Mouse (Mus musculus): ENCODE data around the gene Nrf1.

Gene Nrf1

DNA sequence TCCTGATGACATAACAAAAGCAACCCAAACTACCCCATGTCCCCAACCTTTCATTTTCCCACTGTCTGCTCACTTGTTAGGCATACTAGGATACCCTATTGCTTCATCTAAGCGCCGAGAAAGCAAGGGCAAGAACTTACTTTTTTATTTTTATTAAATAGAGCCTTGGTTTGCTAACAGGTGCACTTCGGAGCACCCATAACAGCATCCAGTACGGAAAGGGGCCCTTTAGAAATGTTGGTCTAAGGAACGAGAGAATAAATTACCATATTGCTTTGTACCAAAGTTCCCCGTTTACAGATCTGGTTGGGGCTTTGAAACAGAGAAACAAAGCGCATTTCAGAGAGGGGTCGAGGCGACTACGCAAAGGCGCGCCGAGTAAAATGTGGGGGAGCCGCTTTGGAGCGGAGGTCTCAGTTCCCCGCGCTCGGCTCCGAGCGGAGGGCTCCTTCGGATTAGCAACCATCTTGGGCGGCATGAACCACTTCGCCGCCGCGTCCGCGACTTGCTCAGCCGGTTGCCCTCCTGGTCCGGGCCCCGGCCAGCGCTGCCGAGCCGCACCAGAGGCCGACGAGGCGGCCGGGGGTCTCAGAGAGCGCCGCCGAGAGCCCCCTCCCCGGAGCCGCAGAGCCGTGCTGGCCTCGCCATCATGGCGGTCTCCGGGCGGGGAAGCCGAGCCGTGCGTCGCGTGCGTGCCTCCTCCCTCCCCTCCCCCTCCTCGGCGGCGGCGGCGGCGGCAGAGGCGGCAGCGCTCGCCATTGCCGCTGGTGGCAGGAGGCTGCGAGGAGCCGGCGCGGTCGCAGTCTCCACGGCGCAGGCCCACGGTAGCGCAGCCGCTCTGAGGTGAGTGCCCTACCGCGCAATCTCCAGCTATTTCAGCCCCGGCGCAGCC, at the start of gene Nrf1:
TSS of gene Nrf1 (plus strand) at position 718 of the 892 bp plus-strand sequence.
- peak; percentile 94 for DNase-seq

DNA sequence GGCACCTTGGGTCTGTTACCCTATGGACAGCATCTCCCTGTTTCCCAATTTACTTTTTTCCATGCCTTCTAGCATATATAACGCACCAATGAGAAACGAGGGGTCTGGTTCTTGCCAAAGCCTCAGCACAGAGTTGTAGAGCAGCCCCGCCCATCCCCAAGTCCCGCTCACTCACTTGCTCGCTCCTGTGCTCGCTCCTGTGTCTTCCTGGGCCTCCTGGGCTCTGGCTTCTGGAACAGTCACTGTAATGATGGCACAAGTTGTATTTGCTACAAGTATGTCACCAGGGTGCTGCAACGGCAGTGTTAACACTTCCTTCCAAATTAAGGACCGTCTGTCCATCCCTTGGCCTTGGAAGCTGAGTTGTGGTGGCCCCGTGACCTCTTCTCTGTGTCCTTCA, 49.6 kb upstream of the Nrf1 start:
- DNase-seq: no peak

DNA sequence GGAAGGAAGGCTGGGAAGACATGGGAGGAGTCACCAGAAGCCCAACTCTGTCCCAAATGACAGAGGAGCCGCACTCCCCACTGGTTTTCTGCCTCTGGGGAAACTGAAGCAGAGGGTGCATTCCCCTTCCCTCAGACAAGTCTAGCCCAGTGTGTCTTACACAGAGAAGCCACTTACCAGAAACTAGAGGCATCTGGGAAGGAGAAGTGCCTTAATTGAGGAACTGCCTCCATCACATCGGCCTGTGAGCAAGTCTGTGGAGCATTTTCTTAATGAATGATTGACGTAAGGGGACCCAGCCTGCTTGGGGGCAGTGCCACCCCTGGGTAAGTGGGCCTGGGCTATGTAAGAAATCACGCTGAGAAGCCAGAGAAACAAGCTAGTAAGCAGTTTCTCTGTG, 49.0 kb upstream of the Nrf1 start:
- DNase-seq: no peak

DNA sequence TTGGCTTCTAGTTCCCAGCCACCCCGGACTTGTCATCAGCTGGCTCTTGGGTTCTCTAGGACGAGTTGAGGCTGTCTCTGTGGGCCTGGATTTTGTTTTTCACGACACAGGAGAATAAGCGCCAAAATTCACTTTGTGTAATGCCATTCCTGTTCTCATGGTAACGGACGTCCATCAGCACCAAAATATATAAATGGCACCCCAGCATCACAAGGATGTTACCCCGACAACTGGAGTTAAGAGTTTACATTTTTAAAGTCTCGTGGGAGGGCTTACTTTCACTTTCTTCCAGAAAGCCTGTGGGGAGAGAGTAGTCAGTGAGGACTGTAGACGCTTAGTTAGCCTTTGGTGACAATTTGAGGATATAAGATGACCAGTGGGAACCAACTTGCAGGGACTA, 45.2 kb upstream of the Nrf1 start:
- DNase-seq: no peak

DNA sequence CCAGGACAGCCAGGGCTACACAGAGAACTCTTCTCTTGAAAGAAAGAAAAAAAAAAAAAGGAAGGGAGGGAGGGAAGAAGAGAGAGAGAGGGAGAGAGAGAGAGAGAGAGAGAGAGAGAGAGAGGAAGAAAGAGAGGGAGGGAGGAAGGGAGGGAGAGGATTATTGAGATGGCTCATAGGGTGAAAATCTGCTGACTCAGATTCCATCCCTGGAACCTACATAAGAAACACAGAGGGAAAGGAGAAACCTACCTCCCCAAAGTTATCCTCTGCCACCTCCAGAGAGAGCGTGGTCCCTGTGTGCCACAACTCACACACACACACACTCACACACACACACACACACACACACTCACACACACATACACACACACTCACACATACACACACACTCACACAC, 41.9 kb upstream of the Nrf1 start:
- DNase-seq: no peak

DNA sequence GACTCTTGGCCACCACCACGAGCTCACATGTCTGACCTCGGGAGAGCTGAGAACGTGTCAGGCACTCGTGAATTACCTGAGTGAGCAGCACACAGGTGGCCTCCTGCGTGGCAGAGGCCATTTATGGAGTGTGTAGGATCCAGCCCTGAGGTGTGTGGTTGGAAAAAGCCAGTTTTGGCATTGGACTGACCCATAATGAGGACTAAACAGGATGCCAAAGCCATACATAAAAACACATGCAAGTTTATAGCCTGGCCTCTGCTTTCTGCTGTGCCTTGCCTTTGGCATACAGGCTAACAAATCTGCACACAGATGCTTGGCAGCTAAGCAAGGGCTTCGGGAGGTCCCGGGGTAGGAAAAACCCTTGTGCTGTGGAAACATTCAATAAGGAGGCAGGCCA, 38.6 kb upstream of the Nrf1 start:
- no peak for DNase-seq

DNA sequence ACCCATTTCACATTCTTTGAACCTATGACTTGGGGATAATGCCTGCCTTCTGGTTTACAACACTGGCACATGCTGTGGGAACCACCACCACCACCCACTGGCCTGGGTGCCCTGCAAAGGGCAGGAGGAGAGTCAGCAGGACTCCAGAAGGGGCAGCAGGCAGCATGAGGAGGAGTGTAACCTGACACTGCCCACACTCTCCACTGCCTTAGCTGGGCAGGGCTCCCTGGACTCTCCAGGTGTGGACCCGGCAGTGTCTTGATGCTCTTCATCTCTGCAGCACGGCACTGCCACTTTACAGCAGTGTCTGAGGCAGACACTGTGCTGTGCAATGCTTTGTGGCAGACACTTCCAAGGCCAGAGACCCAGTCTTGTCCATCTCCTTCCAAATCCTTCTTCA, 34.3 kb upstream of the Nrf1 start:
- no peak for DNase-seq

DNA sequence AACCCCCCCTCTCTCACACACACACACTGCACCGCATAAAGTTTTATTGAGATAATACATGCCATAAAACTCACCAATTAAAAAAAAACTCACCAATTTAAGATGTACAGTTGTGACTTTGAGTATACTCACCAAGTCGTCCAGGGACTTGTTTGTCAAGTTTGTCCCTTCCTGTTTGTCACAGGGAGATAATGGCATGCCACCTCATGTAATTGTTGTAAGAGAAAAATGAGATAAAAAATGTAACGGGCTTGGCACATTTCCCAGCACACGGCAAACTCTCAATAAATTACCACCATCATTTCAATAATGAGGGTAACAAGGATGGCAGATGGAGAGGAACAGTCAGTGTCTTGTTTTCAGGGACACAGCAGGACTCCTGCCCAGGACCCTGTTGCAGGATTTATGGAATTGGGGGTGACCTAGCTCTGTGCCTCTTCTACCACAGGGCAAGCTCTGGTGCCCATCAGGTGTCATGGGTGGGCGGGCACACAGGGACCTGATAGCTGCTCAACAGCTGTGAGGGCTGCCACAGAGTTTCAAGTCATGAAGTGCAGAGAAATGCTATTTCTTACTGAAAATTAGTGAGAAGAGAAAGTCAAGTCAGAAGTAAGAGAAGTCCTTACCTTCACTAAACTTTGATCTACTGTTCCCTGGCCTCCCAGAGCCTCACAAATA, 33.5 kb upstream of the Nrf1 start:
- no peak for DNase-seq

DNA sequence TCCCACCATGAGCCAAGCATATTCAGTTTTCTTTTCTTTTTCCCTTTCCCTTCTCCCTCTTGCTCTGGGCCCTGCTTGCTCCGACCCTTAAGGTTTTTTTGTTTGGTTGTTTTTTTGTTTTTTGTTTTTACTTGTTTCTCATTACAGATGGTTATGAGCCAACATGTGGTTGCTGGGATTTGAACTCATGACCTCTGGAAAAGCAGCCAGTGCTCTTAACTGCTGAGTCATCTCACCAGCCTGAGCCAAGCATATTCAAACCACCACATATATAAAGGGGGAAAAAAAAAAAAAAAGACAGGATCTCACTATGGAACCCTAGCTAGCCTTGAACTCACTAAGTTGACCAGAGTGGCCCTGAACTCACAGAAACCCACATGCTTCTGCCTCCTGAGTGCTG, 26.5 kb upstream of the Nrf1 start:
- no peak for DNase-seq

DNA sequence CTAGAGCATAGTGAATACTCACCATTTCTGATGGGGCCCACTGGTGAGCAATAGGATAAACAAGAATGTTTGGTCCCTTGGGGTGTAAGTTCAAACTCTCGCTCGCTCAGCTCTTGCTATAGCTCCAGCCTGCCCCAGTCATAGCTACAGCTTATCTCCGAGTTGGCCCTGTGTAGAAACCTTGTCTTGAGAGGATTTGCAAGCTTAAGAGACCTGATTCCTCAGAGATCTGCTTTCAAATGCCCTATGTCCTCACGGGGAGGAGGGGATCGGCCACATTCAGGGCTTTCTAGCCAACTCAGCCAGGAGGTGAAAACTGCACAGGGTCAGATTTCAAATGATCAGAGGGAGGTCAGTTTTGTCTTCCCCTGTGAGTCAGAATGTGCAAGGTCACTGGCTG, 26.1 kb upstream of the Nrf1 start:
- DNase-seq: no peak

DNA sequence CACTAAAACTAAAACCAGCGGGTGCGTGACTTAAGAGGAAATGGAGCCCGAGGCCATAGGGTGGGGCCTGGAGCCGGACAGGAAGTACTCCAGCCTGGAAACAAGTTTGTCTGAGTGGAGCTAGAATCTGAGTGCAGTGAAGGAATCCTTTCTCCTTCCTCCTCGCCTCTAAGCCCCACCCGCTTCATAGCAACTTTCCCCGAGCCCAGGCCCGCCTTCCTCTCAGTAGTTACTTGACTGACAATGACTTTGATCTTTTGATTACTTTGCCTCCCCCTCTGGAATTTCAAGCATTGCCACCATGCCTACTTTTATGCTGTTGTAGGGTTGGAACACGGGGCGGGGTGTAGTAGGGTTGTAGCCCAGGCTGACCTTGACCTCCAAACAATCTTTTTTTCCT, 21.0 kb upstream of the Nrf1 start:
- DNase-seq: no peak

DNA sequence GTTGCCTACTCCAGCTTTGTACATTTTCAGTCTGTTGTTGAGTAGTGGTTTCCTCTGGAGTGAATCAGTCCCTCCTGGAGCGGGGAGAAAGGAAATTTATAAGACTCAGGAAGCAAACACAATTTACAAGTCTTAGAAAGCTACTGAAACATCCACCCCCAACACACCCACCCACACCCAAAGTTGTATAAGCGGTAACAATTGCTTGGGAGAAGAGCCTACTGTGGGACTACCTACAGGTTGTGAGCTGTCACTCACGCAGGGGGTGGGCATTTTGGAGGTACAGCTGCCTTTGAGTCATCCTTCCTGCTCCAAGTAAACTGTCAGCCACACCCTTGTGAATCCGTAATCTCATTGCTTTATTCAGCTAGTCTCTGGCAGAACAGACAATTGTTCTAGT, 19.4 kb upstream of the Nrf1 start:
- no peak for DNase-seq

DNA sequence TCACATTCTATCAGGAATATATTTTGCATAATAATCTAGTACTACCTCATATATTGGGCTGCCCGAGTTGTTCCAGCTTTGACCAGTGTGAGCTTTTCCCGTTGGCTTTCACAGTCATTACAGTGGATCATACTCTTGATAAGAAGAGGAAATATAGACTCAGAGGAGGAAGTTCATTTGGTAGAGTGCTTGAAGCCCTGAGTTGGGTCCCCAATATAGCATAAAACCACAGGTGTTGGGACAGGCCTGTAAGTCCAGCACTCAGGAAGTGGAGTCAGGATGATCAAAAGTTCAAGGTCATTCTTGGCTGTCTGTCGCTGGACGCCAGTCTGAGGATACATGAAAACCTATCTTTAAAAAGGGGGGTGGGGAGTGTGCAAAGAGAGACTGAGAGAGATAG, 12.7 kb upstream of the Nrf1 start:
- DNase-seq: no peak

DNA sequence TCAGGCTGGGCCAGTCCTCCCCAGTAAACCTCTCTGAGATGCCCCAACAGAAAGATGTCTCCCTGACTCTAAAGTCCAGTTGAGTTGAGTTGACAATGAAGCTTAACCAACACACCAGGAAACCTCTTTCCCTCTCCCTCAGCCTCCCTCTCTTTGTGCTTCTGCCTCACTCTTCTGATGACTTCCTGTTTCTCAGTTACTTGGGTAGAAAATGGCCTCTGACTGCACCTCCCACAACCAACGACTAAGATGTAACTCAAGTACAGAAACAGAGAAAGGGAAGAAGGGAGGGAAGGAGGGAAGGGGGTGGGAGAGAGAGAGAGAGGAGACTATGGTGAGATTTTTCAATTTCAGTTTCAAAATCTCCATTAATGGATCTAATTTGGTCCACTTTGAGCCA, 6.3 kb upstream of the Nrf1 start:
- DNase-seq: no peak

DNA sequence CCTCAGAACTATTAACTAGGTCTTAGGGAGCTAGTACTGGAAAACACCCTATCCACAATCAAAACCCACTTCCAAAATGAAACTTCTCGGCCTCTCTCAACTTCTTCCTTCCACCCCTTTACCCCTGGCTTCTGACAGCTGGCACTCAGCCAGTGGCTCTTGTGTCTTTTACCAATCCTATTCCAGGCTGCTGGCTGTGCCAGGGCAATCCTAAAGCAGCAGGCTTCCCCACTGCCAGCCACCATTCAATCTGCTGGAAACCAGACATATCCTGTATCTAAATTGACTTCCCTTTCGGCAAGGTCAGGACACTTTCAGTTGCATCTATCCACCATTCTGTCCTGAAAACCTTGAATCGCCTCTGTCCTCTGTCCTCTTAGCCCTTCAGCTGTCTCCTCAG, 5.3 kb upstream of the Nrf1 start:
- no peak for DNase-seq

DNA sequence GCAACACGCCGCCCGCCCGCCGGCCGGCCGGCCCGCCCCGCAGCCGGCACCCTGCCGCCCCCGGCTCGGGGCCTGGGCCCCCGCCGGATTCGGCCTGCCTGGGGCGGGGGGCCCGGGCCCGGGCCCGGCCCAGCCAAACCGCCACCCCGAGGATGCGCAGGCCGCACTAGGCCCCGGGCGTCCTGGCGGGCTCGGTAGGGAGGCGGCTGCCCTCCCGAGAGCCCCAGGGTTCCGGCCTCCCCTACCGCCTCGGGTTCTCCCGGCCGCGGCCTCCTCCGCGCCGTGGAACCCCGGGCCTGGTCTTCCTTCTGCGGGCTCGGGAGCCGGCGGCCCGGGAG, 344 bp downstream of the Nrf1 start:
- DNase-seq: no peak

DNA sequence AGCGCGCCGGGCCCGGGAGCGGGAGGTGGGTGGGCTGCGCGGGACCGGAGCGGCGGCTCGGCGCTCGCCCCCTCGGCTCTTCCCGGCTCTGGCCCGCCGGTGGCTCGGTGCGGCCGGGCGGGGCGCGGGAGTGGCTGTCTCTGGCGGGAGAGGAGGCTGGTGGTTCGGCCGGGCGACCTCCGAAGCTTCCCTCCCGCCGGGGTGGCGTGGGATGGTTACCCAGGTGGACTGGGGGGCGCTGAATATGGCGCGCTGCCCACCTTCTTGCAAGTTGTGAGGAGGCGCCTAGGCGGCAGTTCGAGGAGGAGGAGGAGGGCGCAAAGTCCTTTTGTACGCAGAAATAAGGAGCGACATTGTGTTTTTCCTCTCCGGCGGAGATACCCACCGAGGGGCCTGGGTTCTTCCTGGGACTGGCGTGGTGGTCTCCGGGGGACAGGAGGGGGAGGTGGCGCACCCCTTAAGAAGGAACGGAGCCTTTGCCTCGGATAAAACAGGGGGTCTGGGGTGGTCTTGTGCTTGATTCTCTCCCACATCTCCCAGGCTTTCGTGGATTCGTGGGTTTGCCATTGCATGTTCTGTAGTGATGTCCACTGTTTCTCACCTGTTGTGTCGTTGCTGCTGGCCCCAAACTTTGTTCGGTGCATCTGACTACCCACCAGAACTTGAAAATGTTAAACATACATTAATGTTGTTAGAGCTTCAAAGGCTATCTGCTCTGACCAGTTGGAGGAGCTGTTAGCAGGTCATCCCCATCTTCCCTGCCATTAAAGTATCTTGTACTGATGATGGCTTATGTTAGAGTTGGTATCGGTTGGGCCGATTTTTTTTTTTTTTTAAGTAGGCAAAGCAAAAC, 939 bp downstream of the Nrf1 start:
- DNase-seq: peak; percentile 78

DNA sequence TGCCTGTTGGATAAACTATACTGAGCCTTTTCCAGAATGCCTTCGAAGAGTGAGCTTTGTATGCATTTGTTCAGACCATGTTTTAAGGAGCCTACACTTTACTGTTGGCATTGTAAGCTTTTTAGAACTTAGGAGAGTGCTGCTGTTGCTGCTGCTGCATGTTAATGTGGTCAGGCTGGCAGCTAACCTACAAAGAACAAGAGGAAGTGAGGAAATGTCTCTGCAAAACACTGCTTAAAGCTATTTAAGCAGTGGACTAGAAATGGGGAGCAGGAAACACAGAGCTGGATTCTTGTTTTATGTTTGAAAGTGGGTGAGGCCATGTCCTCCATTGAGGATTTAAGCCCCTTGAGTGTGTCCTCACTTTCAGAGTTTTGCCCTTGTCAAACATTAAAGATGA, 5.3 kb downstream of the Nrf1 start:
- no peak for DNase-seq

DNA sequence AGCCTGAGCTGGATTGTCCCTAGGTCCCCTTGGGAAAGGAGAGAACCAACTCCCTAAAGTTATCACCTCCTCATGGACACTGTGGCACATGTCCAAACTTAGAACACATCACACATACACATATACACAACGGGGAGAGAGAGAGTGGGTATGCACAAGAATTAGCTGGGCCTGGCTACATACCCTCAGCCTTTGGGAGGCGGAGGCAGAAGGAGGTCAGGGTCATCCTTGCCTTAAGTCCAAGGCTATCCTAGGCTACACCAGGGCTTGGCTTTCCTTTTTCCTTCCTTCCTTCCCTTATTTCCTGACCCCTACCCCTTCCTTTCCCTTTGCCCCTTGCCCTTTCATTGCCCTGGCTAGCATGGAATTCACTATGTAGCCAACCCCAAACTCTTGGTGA, 14.8 kb downstream of the Nrf1 start:
- no peak for DNase-seq

DNA sequence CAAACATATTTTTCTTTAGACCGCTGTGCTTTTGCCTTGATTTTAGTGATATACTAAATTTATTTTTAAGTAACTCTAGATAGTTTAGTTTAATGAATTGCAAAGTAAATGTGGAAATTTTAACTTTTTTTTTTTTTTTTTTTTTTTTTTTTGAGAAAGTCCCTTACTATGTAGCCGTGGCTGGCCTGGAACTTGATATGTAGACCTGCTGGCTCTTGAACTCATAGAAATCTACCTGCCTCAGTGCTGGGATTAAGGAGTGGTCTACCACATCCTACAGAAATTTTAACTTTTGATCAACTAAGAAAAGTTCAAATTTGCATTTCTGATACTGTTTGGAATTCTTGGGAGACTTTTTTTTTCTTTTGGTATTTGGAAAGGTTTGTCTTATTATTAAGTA, 17.6 kb downstream of the Nrf1 start:
- DNase-seq: no peak

DNA sequence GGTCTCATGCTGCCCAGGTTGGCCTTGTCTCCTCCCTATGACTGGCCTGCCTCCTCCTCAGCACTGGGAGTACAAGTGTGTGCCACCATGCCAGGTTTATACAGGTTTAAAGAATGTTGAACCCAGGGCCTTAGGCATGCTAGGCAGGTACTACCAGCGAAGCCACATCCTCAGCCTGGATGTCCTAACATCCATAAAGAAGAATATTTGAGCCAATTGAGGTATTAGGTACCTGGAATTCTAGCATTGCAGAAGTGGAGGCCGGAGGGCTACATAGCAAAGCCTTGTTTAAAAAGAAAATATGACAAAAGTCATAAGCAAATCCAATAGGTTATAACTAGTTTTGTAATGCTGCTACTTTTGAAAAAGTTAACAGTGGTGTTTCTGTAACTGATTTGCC, 19.0 kb downstream of the Nrf1 start:
- DNase-seq: no peak

DNA sequence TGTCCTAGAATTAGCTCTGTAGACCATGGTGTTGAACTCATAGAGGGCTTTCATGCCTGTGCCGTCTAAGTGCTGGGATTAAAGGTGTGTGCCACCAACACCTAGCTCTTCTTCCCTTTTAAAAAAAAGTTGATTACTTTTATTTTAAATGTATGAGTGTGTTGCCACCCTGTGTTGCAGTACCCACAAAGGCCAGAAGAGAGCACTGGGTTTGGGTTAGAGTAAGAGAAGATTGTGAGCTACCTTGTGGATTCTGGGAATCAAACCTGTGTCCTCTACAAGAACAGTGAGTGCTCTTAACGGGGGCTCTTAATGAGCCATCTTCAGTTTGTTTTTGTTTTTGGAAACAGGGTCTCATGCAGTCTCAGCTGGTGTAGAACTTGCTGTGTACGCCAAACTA, 24.7 kb downstream of the Nrf1 start:
- DNase-seq: no peak

DNA sequence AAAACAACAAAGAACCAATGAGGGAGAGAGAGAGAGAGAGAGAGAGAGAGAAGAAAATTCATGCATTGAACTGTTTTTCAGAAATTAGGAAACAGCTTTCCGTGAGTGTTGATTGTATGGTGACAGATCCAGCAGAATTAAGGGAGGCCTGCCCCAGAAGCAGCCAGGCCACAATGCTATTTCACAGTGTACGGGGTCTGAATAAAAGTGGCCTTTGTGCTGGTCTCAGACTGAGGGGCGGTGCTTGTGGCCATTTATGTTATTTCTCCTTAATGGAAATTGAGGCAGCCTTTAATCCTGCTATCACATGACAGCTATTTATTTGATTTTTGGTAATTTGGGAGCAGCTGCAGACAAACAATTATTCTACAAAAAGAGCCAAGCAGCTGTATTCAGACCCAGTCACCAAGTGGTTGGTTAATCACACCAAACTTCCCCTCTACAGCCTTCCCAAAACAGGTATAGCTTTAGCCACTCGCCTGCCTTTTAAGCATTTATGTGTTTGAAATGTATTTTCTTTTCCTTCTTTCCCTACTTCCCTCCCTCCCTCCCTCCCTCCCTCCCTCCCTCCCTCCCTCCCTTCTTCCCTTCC, 31.2 kb downstream of the Nrf1 start:
- DNase-seq: no peak

Data from cerebellum, adult 9-11 months (tissue).